Mouse (Mus musculus): ENCODE results near the gene Dnajc21. TPM values are rescaled to one million over a fixed set of nuclear protein-coding genes. Genes with fewer than 3 reads are reported as not detected.
A peak's percentile ranks its signal among the peaks of the same experiment; 100 is the strongest.

Gene Dnajc21
- polyA plus RNA-seq, 1 experiment from 2014 or later = 9.9 TPM

DNA sequence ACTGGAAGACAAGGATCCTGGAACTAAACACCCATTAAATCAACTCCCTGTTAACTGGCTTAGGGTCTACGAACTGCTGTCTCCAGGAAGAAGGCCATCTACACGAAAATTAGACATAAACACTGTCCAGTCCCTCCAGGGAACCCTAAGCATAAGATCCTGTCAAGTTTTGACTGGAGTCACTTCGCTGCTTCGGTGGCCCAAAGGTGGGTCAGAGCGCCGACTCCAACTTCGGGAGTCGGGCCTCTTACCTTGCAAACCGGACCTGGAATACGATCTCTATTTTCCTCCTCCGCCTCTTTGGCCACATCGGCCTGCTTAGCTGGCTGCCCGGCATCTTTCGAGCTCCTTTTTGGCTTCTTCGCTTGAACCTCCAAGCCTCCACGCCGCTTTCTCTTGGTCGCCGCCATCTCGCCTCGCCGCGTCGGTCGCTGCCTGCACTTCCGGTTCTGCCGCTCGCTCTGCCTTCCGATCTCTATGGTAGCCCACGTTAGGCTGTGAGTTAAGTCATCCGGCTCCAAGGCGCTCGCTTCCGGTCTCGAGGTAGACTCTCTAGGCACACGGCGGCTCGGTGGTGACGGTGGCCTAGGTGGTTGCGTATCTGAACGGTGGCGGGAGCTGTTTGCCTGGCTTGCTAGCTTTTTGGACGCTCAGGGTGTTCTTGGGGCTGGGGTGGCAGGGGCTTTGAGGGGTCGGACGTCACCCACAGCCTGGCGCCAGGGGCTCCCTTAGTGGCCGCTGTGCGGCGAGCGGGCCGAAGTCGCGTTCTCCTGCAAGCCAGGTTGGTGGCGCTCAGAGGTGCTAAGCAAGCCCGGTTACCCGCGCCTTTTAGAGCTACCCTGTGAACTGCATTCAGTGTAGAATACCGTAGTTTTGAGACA, 15.4 kb upstream of the Dnajc21 start, which contains the start of the genes Brix1 and Rad1:
Brix1 (minus strand) TSS at position 464 of the 881 bp plus-strand sequence.
Rad1 (plus strand) TSS at position 535 of the 881 bp plus-strand sequence.
- no peaks in the 10 kb centered on the region for H3K9me3 ChIP-seq
- peak; percentile 100 for ATAC-seq (replicated peaks)
- WGBS = under 1% methylated on average over 58 of the region's 58 CpGs
- H3K4me2 ChIP-seq (replicated peaks) = peak within 1 kb of the TSS; percentile 85
- H3K4me1 ChIP-seq = peaks cover 29% of the 10 kb centered on the region
- H3K9ac ChIP-seq (replicated peaks) = peak within 1 kb of the TSS; percentile 82
- H3K36me3 ChIP-seq = peaks cover 23% of the 10 kb centered on the region
- no peaks in the 10 kb centered on the region for H3K27me3 ChIP-seq
- H3K27ac ChIP-seq (replicated peaks) = peak within 1 kb of the TSS; percentile 83
- H3K4me3 ChIP-seq = peak within 1 kb of the TSS; percentile 65

DNA sequence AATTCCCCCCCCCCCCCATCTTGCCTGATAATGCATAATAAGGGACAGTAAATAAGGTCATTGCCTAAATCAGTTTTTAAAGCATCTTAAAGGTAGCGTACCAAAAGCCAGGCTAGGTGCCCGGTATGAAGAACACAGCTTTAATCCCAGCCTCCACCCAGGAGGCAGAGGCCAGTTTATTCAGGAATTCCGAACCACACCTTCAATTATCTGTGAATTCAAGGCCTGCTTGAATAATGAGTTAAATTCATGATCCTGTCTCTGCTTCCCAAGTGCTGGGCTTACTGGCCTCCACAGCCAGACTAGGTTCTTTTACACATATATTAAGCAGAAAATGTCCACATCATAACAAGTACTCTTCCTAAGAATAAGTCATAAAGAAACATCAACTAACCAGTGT, 625 bp upstream of the Dnajc21 start:
- Histone ChIP-seq H3K27ac (replicated peaks) (0 out of 2 replicates have a peak overlapping the region, but pooled peaks have one; percentile 83), H3K4me3 (peak overlapping the region; percentile 96), H3K27me3 (no peaks in the 10 kb centered on the region), H3K36me3 (peaks cover 14% of the 10 kb centered on the region), H3K9me3 (no peaks in the 10 kb centered on the region), H3K9ac (replicated peaks) (peak overlapping the region; percentile 86), H3K4me1 (peaks cover 19% of the 10 kb centered on the region), H3K4me2 (replicated peaks) (peak overlapping the region; percentile 75)
- WGBS = 5% methylated on average over 3 of the region's 3 CpGs
- ATAC-seq (replicated peaks) = no peak

DNA sequence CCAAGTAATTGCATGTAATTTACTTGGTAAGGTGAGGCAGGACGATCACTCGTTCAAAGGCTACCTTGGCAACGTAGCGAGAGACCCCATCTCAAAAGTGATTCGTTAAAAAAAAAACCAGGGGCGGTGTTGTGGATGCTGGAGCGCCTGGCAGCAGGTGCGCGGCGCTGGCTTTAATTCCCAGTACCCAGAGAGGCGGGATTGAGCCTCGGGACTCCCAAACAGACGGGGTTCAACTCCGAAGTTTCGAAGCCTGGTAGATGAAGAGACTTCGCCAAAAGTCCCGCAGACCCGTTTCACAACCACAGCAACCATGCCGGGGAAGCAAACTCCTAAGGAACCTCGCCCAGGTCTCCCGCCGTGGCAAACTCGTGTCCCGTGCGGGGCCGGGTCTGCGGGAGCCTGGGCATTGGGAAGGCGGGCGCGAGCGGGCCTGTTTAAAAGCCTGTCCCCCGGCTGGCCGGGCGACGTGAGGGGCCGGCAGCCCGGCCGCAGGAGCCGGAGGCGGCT, 620 bp downstream of the Dnajc21 start:
- Histone ChIP-seq H3K9me3 (no peaks in the 10 kb centered on the region), H3K27me3 (no peaks in the 10 kb centered on the region), H3K4me3 (peak overlapping the region; percentile 96), H3K27ac (replicated peaks) (peak overlapping the region; percentile 83), H3K9ac (replicated peaks) (peak overlapping the region; percentile 86), H3K36me3 (peaks cover 4% of the 10 kb centered on the region; the same call in 1 of the 2 replicates), H3K4me2 (replicated peaks) (peak overlapping the region; percentile 75), H3K4me1 (peaks cover 19% of the 10 kb centered on the region)
- peak; percentile 34 for ATAC-seq (replicated peaks)
- under 1% methylated on average over 40 of the region's 40 CpGs for WGBS

DNA sequence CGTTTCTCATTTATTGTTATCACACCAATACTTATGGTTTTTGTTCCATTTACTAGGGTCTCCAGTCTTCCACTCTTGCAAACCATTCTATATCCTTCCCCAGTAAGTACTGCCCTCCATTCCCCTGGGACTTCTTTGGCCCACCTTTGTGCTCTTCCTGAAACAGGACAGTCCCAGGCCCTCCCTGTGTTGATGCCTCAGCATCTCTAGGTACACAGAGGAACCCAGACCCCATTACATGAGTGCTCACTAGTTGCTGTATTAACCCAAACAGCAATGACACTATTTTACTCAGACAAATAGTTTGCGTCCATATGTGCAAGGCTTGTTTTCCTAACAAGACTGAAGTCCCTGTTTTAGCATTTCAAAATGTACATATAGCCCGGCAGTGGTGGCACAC, 1.6 kb downstream of the Dnajc21 start:
- Histone ChIP-seq H3K4me1 (peaks cover 19% of the 10 kb centered on the region), H3K4me2 (replicated peaks) (0 out of 2 replicates have a peak overlapping the region, but pooled peaks have one; percentile 75), H3K27me3 (no peaks in the 10 kb centered on the region), H3K36me3 (no peaks in the 10 kb centered on the region), H3K9me3 (no peaks in the 10 kb centered on the region), H3K4me3 (no peak overlapping the region), H3K9ac (replicated peaks) (no peak overlapping the region), H3K27ac (replicated peaks) (no peak overlapping the region)
- 85% methylated on average over 3 of the region's 3 CpGs for WGBS
- no peak for ATAC-seq (replicated peaks)

DNA sequence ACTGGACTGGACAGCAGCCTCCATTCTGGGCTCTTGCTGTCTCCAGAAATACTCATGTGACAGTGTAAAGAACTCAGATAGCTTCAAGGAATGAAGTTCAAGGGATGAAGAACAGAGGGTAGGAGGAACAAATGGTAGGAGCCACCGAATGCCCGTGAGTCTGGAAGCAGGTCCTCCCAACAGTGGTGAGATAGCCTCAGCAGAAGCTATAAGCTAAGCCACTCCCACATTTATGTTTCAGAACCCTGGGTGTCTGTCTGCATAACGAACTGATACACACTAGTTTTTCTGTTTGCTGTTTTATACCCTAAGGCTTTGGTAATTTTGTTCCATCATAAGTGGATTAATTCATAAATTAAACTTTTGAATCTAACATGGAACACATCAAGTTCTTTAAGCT, 5.6 kb downstream of the Dnajc21 start:
- 93% methylated on average over 3 of the region's 3 CpGs for WGBS
- no peak overlapping the region for H3K4me2 ChIP-seq (replicated peaks)
- no peak overlapping the region for H3K9ac ChIP-seq (replicated peaks)
- peaks cover 16% of the 10 kb centered on the region for H3K4me1 ChIP-seq
- no peaks in the 10 kb centered on the region for H3K9me3 ChIP-seq
- H3K36me3 ChIP-seq = peaks cover 22% of the 10 kb centered on the region
- no peak overlapping the region for H3K4me3 ChIP-seq
- no peak for ATAC-seq (replicated peaks)
- no peaks in the 10 kb centered on the region for H3K27me3 ChIP-seq
- H3K27ac ChIP-seq (replicated peaks) = no peak overlapping the region

DNA sequence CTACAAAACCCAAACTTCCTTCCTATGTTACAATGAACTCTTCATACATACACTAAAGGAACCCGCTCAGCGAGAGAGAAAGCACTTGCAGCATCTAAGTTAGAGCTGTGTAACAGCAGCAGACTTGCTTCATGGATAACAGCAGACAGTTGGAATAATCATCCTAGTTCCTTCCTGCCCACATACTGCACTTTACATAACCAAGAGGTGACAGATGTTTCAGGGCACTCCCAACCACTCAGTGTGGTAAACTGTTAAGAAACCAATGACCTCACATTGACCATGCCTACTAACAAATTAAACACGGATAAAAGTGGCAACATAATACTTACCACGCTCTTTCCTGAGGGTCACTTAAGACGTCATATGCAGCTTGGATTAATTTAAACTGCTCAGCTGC, 6.8 kb downstream of the Dnajc21 start:
- 91% methylated on average over 5 of the region's 5 CpGs for WGBS
- no peak overlapping the region for H3K27ac ChIP-seq (replicated peaks)
- peaks cover 30% of the 10 kb centered on the region for H3K36me3 ChIP-seq
- peaks cover 5% of the 10 kb centered on the region for H3K4me1 ChIP-seq
- H3K4me2 ChIP-seq (replicated peaks) = no peak overlapping the region
- no peak overlapping the region for H3K9ac ChIP-seq (replicated peaks)
- H3K9me3 ChIP-seq = no peaks in the 10 kb centered on the region
- ATAC-seq (replicated peaks) = no peak
- no peaks in the 10 kb centered on the region for H3K27me3 ChIP-seq
- no peak overlapping the region for H3K4me3 ChIP-seq

DNA sequence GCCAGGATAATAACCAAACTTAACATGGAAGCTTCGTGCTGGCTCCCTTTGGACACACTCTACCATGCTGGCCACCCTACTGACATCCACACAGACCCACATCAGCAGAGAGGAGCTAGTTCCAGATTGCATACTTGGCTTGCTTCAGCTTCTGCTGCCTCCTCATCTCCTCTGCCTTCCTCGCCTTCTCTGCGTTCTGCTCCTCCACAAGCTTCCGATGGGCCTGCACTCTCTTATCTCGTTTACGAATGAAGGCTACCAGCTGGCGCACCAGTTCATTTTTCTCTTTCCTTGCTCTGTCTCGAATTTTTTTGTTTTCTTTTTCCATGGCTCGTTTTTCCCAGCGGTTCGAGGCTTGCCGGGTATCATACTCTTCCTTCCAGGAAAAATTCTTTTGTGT, 9.3 kb downstream of the Dnajc21 start:
- H3K4me2 ChIP-seq (replicated peaks) = no peak overlapping the region
- WGBS = 93% methylated on average over 12 of the region's 12 CpGs
- no peaks in the 10 kb centered on the region for H3K27me3 ChIP-seq
- no peaks in the 10 kb centered on the region for H3K9me3 ChIP-seq
- ATAC-seq (replicated peaks) = no peak
- no peak overlapping the region for H3K4me3 ChIP-seq
- H3K9ac ChIP-seq (replicated peaks) = no peak overlapping the region
- peaks cover 42% of the 10 kb centered on the region for H3K36me3 ChIP-seq
- H3K27ac ChIP-seq (replicated peaks) = no peak overlapping the region
- no peaks in the 10 kb centered on the region for H3K4me1 ChIP-seq

DNA sequence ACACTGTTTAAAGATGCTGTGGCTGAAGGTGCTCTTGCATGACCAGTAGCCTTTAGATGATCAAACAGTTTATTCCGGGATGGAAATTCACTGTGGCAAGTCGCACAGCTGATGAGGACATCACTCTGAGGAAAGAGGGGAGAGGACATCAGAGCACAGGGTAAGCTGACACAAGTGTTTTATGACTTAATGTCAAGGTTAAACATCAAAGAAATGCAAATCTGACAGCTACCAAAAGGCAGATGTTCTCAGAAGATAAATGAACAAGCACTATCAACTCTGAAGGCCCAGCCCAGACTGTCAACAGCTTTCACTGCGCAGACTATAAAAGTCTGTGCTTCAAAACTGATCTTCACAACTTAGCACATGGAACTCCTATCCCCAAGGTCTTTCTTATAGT, 23.2 kb downstream of the Dnajc21 start:
- 93% methylated on average over 3 of the region's 3 CpGs for WGBS
- ATAC-seq (replicated peaks) = no peak
- peaks cover 48% of the 10 kb centered on the region for H3K36me3 ChIP-seq

DNA sequence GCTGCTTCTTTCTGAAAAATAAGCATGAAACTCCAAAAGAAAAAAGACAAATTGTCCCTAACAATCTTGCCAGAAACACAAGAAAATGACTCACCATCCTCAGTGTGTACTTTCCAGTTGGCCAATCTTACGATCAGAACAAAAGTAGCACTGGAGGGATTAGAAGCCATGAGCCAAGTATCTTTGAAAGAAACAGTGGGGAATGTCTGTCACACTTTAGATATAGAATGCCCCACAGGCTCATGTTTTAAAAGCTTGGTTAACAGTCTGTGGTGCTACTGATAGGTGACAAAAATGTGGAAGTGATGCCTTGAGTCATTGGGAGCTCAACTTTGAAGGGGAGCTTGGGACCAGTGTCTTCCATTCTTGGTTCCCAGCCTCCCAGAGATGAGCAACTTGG, 28.0 kb downstream of the Dnajc21 start:
- H3K4me1 ChIP-seq = no peaks in the 10 kb centered on the region
- 42% methylated on average over 1 of the region's 1 CpGs for WGBS
- H3K4me3 ChIP-seq = no peak overlapping the region
- H3K36me3 ChIP-seq = peaks cover 27% of the 10 kb centered on the region
- H3K4me2 ChIP-seq (replicated peaks) = no peak overlapping the region
- no peak for ATAC-seq (replicated peaks)
- no peaks in the 10 kb centered on the region for H3K27me3 ChIP-seq
- no peaks in the 10 kb centered on the region for H3K9me3 ChIP-seq
- H3K27ac ChIP-seq (replicated peaks) = no peak overlapping the region
- H3K9ac ChIP-seq (replicated peaks) = no peak overlapping the region

More for the DNA sequence above, 23.2 kb downstream of the Dnajc21 start:
- no peak overlapping the region for H3K9ac ChIP-seq (replicated peaks)
- no peaks in the 10 kb centered on the region for H3K9me3 ChIP-seq
- no peaks in the 10 kb centered on the region for H3K4me1 ChIP-seq
- H3K4me3 ChIP-seq = no peak overlapping the region
- no peak overlapping the region for H3K4me2 ChIP-seq (replicated peaks)
- H3K27ac ChIP-seq (replicated peaks) = no peak overlapping the region
- H3K27me3 ChIP-seq = no peaks in the 10 kb centered on the region

DNA sequence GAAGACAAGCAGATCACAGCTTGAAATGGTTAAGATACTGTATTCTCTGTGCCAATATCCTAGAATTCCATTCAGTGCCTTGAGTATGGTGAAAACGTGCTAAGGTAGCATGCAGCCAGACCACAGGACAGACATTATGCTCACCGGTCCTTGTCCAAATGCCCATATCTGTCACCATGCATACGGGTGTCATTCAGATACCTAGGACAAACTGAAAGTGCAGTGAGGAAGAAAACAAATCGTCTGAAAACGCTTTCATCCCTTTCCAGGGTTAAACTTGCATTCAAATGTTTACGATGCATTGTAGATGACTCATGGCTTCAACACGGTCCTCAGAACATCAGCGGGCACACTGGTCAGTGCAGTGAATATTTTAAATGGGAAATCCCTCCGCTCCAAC, 28.8 kb downstream of the Dnajc21 start:
- WGBS = 90% methylated on average over 9 of the region's 9 CpGs

DNA sequence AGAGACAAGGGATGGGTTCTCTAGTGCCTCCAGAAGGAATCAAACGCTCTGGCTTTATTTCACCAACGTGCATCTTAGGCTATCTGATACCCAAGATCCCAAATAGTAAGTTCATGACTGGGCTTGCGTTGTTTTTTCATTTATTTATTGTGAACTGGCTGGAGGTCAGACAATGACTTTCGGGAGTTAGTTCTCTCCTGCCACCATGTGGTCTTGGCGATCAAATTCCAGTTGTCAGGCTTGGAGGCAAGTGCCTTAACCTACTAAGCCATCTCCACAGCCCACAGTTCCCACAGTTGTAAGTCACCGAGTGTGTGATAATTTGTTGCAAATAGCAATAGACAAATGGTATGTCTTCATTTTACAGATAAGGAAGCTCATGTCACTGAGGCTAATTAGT, 30.4 kb downstream of the Dnajc21 start:
- Histone ChIP-seq H3K4me3 (no peak overlapping the region), H3K27me3 (no peaks in the 10 kb centered on the region), H3K9me3 (no peaks in the 10 kb centered on the region), H3K4me2 (replicated peaks) (no peak overlapping the region), H3K27ac (replicated peaks) (no peak overlapping the region), H3K4me1 (no peaks in the 10 kb centered on the region), H3K36me3 (peaks cover 13% of the 10 kb centered on the region), H3K9ac (replicated peaks) (no peak overlapping the region)
- no peak for ATAC-seq (replicated peaks)
- WGBS = 76% methylated on average over 6 of the region's 6 CpGs

More for the DNA sequence above, 28.8 kb downstream of the Dnajc21 start:
- no peak overlapping the region for H3K4me2 ChIP-seq (replicated peaks)
- no peak overlapping the region for H3K9ac ChIP-seq (replicated peaks)
- no peaks in the 10 kb centered on the region for H3K9me3 ChIP-seq
- H3K36me3 ChIP-seq = peaks cover 23% of the 10 kb centered on the region
- H3K27ac ChIP-seq (replicated peaks) = no peak overlapping the region
- no peak overlapping the region for H3K4me3 ChIP-seq
- H3K27me3 ChIP-seq = no peaks in the 10 kb centered on the region
- ATAC-seq (replicated peaks) = no peak
- H3K4me1 ChIP-seq = no peaks in the 10 kb centered on the region

DNA sequence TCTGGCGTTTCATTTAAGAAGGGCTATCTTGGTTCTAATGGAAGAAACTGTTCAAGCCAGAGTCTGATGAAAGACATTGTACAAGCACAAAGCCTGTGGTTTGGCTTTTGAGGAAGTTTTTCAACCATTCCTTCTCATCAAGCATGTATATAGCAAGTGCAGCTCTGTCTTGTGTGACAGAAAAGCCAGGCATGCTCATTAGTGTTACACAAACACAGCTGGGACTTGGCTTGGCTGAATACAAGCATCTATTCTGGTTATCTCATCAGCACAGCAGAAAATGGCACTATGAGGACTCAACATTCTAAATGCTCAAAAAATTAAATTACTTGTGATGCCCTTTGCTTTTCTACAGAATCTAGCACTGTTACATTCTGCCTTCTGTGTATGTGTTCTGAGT, 33.4 kb downstream of the Dnajc21 start:
- no peak for ATAC-seq (replicated peaks)
- Histone ChIP-seq H3K4me3 (no peak overlapping the region), H3K4me2 (replicated peaks) (no peak overlapping the region), H3K27ac (replicated peaks) (no peak overlapping the region), H3K27me3 (no peaks in the 10 kb centered on the region), H3K36me3 (peaks cover 10% of the 10 kb centered on the region; the same call in 1 of the 2 replicates), H3K4me1 (no peaks in the 10 kb centered on the region), H3K9ac (replicated peaks) (no peak overlapping the region), H3K9me3 (no peaks in the 10 kb centered on the region)
- 68% methylated on average over 1 of the region's 1 CpGs for WGBS
